Mouse (Mus musculus) mesoderm, embryonic 11.5 days (tissue): ENCODE measurements at regions not wholly inside any gene's neighbourhood (a gene's known extent, or its start where the extent isn't known, plus 50 kb on each side); places are given as distances from the start of the nearest gene placed in this dataset.
A peak's percentile ranks its signal among the peaks of the same experiment; 100 is the strongest.

ENCODE experiments used
- DNase-seq: peaks from one replicate; pipeline ENCODE4 v3.0.0-alpha.2; 2012; ENCODE audit warnings: low read depth, low spot score

DNA sequence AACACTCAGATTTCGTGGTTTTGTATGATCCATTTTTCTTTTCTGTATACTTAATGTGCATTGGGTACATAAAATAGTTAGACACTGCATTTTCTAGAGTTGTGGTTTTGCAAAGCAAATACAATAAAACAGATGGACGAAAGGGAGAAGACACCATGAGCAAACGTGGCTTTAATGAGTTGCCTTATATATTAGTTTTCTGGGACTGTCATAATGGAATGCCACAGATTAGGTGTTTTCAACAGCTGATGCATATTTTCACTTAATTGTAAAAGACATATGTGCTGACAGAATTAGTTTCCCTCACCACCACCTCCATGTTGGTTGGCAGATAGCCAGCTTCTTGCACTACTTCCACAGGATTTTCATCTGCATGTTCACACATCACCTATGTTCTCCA, 1607.9 kb downstream of the Hace1 start:
- no peak for DNase-seq

DNA sequence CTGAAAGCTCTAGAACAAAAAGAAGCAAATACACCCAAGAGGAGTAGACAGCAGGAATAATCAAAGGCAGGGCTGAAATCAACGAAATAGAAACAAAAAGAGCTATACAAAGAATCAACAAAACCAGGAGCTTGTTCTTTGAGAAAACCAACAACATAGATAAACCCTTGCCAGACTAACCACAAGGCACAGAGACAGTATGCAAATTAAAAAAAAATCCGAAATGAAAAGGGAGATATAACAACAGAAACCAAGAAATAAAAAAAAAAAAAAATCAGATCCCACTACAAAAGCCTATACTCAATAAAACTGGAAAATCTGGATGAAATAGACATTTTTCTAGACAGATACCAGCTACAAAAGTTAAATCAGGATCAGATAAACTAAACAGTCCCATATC, 1638.6 kb downstream of the Hace1 start:
- DNase-seq, result no peak

DNA sequence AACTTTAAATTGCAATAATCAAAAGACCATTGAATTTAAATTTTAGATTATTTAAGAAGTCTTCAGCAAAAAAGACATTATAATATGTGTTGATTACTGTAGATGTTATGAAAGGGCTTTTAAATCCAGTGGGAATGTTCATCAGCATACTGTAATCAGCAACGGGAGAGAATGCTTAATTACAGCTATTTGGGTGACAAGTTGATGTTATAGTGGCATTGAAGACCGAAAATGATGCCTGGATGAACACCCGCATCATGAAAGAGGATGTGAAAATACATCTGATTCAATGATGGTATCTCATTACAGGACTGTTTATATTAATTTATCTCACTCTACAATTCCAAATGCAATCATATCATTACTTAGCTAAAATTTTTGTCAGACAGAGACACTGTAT, 1685.4 kb downstream of the Hace1 start:
- DNase-seq, result no peak

DNA sequence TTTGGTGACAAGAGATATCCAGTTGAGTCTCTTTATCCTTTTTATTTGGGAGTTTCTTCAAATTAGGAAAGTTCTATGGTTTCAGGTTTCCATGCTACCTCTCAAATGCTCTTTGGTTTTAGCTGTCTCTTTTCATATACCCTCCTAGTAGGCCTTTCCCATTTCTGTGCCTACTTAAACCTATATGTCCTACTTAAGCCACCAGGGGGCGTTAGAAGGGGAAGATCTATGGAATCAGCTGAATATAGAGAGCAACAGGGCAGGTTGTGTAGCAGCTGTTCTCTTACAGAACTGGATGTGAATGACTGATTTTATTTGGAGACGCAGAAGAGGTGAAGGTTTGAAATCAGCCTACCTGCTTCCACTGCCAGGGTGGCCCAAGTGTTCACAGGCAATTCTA, 1708.1 kb downstream of the Hace1 start:
- DNase-seq, result peak; percentile 10

- DNase-seq, result no peak
Observed at GRCm38 (mm10) chr10:47300097-47300496, 1722.5 kb downstream of the Hace1 start.
